Mouse (Mus musculus) forebrain, postnatal 0 days (tissue): ENCODE data around the gene Gabrb1. TPM values are rescaled to one million over a fixed set of nuclear protein-coding genes. Genes with fewer than 3 reads are reported as not detected.

Source experiments
- ATAC-seq: fragments of 200-750 bp; cut with Nextera tagmentation; 2 replicates; pipeline ENCODE4 v1.8.0; 2017; ENCODE audit warnings: mild to moderate bottlenecking, moderate library complexity
- DNase-seq: peaks from one replicate; pipeline ENCODE4 v3.0.0-alpha.2; 2015
- H3K27ac ChIP-seq: fragments of 300-500 bp; sonication (generic); 2 replicates; pipeline ENCODE4 v1.5.1; 2014; ENCODE audit warnings: low read depth, mild to moderate bottlenecking, antibody characterized with exemption, low read length, moderate library complexity, mixed read lengths
- H3K27me3 ChIP-seq: fragments of 300-500 bp; sonication (generic); 2 replicates; pipeline ENCODE4 v1.6.1; 2014; ENCODE audit warnings: mild to moderate bottlenecking, low read length, mixed read lengths; ENCODE audit not compliant: insufficient read depth
- H3K36me3 ChIP-seq: fragments of 300-500 bp; sonication (generic); 2 replicates; pipeline ENCODE4 v1.6.1; 2014; ENCODE audit warnings: mild to moderate bottlenecking, moderate library complexity; ENCODE audit not compliant: insufficient read depth
- H3K4me1 ChIP-seq: fragments of 300-500 bp; sonication (generic); 2 replicates; pipeline ENCODE4 v1.6.1; 2014; ENCODE audit warnings: antibody characterized with exemption; ENCODE audit not compliant: insufficient read depth
- H3K4me2 ChIP-seq: fragments of 300-500 bp; sonication (generic); 2 replicates; pipeline ENCODE4 v1.6.1; 2014; ENCODE audit warnings: low read depth, mild to moderate bottlenecking, moderate library complexity
- H3K4me3 ChIP-seq: fragments of 300-500 bp; sonication (generic); 2 replicates; pipeline ENCODE4 v1.5.1; 2014; ENCODE audit warnings: low read depth, low read length, mixed read lengths
- H3K9ac ChIP-seq: fragments of 300-500 bp; sonication (generic); 2 replicates; pipeline ENCODE4 v1.6.1; 2014; ENCODE audit warnings: mild to moderate bottlenecking
- H3K9me3 ChIP-seq: fragments of 300-500 bp; sonication (generic); 2 replicates; pipeline ENCODE4 v1.6.1; 2016; ENCODE audit warnings: low read length
- CTCF ChIP-seq: sonication (generic); IDR thresholded peaks from 2 replicates; pipeline ENCODE4 v1.5.1; 2016; ENCODE audit warnings: antibody characterized with exemption, control low read depth, low read depth
- WGBS: fragments of 180-500 bp; shearing (Covaris S2); extraction: QIAGEN DNeasy Blood & Tissue Kit; methylation state at CpG from one replicate; pipeline ENCODE4 v1.1.7; 2014; 5-methylcytosine and 5-hydroxymethylcytosine counted together
- polyA plus RNA-seq: library from polyadenylated mRNA; unstranded; fragments of >200 nt; fragmentation: Nextera tagmentation; extraction: Ambion mirVana; gene quantifications from 2 replicates; pipeline ENCODE4 v1.2.1, GENCODE M21; 2015
- total RNA-seq: library from RNA; depleted of rRNA; stranded (reverse); fragments of >200 nt; gene quantifications from 2 replicates; pipeline ENCODE4 v1.2.3, GENCODE M21; 2014

Gene Gabrb1
- total and polyA plus RNA-seq, 2 experiments from 2014 or later = 19.9 to 42.0 TPM

- H3K9ac ChIP-seq = no peak overlapping the region
- no peak overlapping the region for H3K27ac ChIP-seq
- no peaks in the 10 kb centered on the region for H3K27me3 ChIP-seq
- H3K4me1 ChIP-seq = no peaks in the 10 kb centered on the region
- TF ChIP-seq CTCF = no peak
- no peak for DNase-seq
- ATAC-seq = no peak
- H3K9me3 ChIP-seq = no peaks in the 10 kb centered on the region
- peaks cover 41% of the 10 kb centered on the region for H3K36me3 ChIP-seq
- H3K4me3 ChIP-seq = no peak overlapping the region
- no peak overlapping the region for H3K4me2 ChIP-seq
- 85% methylated on average over 6 of the region's 6 CpGs for WGBS
Measured at GRCm38 (mm10) chr5:72159537-72159936, 501.6 kb downstream of the Gabrb1 start.

- no peak overlapping the region for H3K4me3 ChIP-seq
- no peak overlapping the region for H3K27ac ChIP-seq
- no peak overlapping the region for H3K4me2 ChIP-seq
- H3K36me3 ChIP-seq = peaks cover 41% of the 10 kb centered on the region
- WGBS = 92% methylated on average over 11 of the region's 11 CpGs
- no peaks in the 10 kb centered on the region for H3K9me3 ChIP-seq
- H3K4me1 ChIP-seq = no peaks in the 10 kb centered on the region
- H3K9ac ChIP-seq = no peak overlapping the region
- no peak for DNase-seq
- no peak for TF ChIP-seq CTCF
- no peaks in the 10 kb centered on the region for H3K27me3 ChIP-seq
- ATAC-seq = no peak
Measured at GRCm38 (mm10) chr5:72160781-72161485, 503.0 kb downstream of the Gabrb1 start.

- TF ChIP-seq CTCF = no peak
- WGBS = 88% methylated on average over 5 of the region's 5 CpGs
- peaks cover 12% of the 10 kb centered on the region for H3K4me1 ChIP-seq
Measured at GRCm38 (mm10) chr5:72162855-72163254, 504.9 kb downstream of the Gabrb1 start.

GRCm38 (mm10) chr5:72164386-72164785 is 506.5 kb downstream of the Gabrb1 start:
- H3K27me3 ChIP-seq = no peaks in the 10 kb centered on the region
- H3K4me3 ChIP-seq = no peak overlapping the region
- DNase-seq (no peak), ATAC-seq (no peak)
- no peak; the same call in 1 of the 2 replicates for TF ChIP-seq CTCF
- H3K4me2 ChIP-seq = no peak overlapping the region
- peaks cover 28% of the 10 kb centered on the region for H3K36me3 ChIP-seq
- H3K27ac ChIP-seq = no peak overlapping the region
- H3K9me3 ChIP-seq = no peaks in the 10 kb centered on the region
- peaks cover 12% of the 10 kb centered on the region for H3K4me1 ChIP-seq
- no peak overlapping the region for H3K9ac ChIP-seq
- 82% methylated on average over 7 of the region's 7 CpGs for WGBS

More at GRCm38 (mm10) chr5:72162855-72163254, 504.9 kb downstream of the Gabrb1 start:
- Histone ChIP-seq H3K4me3 (no peak overlapping the region), H3K9me3 (no peaks in the 10 kb centered on the region), H3K27me3 (no peaks in the 10 kb centered on the region), H3K4me2 (no peak overlapping the region), H3K9ac (no peak overlapping the region), H3K36me3 (peaks cover 37% of the 10 kb centered on the region), H3K27ac (no peak overlapping the region)
- no peak for ATAC-seq
- no peak for DNase-seq

GRCm38 (mm10) chr5:72167594-72168284 is 509.8 kb downstream of the Gabrb1 start, which contains the start of gene Commd8:
TSS of gene Commd8 (minus strand) at chr5:72168189.
- Histone ChIP-seq H3K27me3 (no peaks in the 10 kb centered on the region), H3K4me2 (peak within 1 kb of the TSS; percentile 94), H3K4me1 (peaks cover 12% of the 10 kb centered on the region), H3K9me3 (no peaks in the 10 kb centered on the region), H3K36me3 (peaks cover 1% of the 10 kb centered on the region; the same call in 1 of the 2 replicates), H3K4me3 (peak within 1 kb of the TSS; percentile 58), H3K27ac (peak within 1 kb of the TSS; percentile 60), H3K9ac (peak within 1 kb of the TSS; percentile 66)
- ATAC-seq (peak; percentile 96), DNase-seq (peak; percentile 97)
- no peak for TF ChIP-seq CTCF
- under 1% methylated on average over 38 of the region's 38 CpGs for WGBS

- no peaks in the 10 kb centered on the region for H3K9me3 ChIP-seq
- WGBS = under 1% methylated on average over 4 of the region's 4 CpGs
- no peaks in the 10 kb centered on the region for H3K36me3 ChIP-seq
- H3K4me3 ChIP-seq = peak overlapping the region; percentile 58
- ATAC-seq (no peak; the same call in none of the 2 replicates), DNase-seq (no peak)
- no peaks in the 10 kb centered on the region for H3K27me3 ChIP-seq
- H3K4me2 ChIP-seq = peak overlapping the region; percentile 94
- H3K4me1 ChIP-seq = peaks cover 12% of the 10 kb centered on the region
- H3K27ac ChIP-seq = no peak overlapping the region
- no peak overlapping the region for H3K9ac ChIP-seq
- no peak for TF ChIP-seq CTCF
Measured at GRCm38 (mm10) chr5:72168285-72168621, 510.3 kb downstream of the Gabrb1 start.

- TF ChIP-seq CTCF = no peak
- ATAC-seq (no peak), DNase-seq (no peak)
- Histone ChIP-seq H3K4me2 (no peak overlapping the region), H3K36me3 (no peaks in the 10 kb centered on the region), H3K27me3 (no peaks in the 10 kb centered on the region), H3K4me3 (no peak overlapping the region), H3K9ac (no peak overlapping the region), H3K27ac (no peak overlapping the region), H3K9me3 (no peaks in the 10 kb centered on the region), H3K4me1 (peaks cover 12% of the 10 kb centered on the region)
- WGBS = 77% methylated on average over 6 of the region's 6 CpGs
Measured at GRCm38 (mm10) chr5:72170067-72170466, 512.2 kb downstream of the Gabrb1 start.
